Mouse (Mus musculus) neutrophil, adult 5-6 weeks (primary cell): ENCODE results near the gene Phldb2. TPM values are rescaled to one million over a fixed set of nuclear protein-coding genes. Genes with fewer than 3 reads are reported as not detected.

Experiments
- ATAC-seq: fragments of 151-379, 151-347 bp; 2 replicates; pipeline ENCODE4 v1.8.0; 2017; ENCODE audit warnings: mild to moderate bottlenecking, moderate TSS enrichment; ENCODE audit not compliant: insufficient number of reproducible peaks, poor library complexity, low FRiP score, severe bottlenecking; ENCODE audit errors: extremely low read depth
- total RNA-seq: library from RNA; stranded (forward); fragments of 200-1000 nt; gene quantifications from 2 replicates; pipeline ENCODE4 v1.2.3, GENCODE M21; 2017

The Phldb2 gene
- total RNA-seq, 1 experiment from 2014 or later: not detected

- ATAC-seq: no peak
Observed at GRCm38 (mm10) chr16:45857277-45857863, 96.0 kb downstream of the Phldb2 start.

- no peak for ATAC-seq
Observed at GRCm38 (mm10) chr16:45854499-45854898, 98.9 kb downstream of the Phldb2 start.

GRCm38 (mm10) chr16:45849045-45849444 lies 104.4 kb downstream of the Phldb2 start:
- ATAC-seq: no peak

GRCm38 (mm10) chr16:45844875-45845274 lies 108.5 kb downstream of the Phldb2 start:
- no peak for ATAC-seq

- no peak for ATAC-seq
Observed at GRCm38 (mm10) chr16:45844049-45844780, 109.2 kb downstream of the Phldb2 start.

- ATAC-seq: no peak
Observed at GRCm38 (mm10) chr16:45843351-45843891, 110.0 kb downstream of the Phldb2 start.

- ATAC-seq: no peak
Observed at GRCm38 (mm10) chr16:45842440-45842839, 111.0 kb downstream of the Phldb2 start.

GRCm38 (mm10) chr16:45841806-45842205 lies 111.6 kb downstream of the Phldb2 start:
- no peak for ATAC-seq

DNA sequence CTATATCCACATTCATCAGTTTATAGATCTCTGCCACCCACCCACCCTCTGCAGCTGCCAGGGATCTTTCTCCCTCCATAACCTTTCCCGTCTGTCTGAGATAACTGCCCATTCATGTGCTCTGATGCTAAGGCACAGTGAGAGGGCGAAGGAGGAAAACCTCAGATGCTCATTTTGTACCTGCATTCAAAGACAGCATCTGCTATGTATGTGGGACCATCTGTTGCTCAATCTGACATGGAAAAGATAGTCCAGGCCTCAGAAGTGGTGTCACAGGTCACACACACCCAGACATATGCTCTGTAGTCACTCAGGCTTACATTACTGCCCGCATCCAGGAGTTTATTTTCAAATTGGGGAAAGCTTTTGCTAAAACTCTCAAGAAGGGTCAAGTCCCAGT lies 112.4 kb downstream of the Phldb2 start:
- ATAC-seq: no peak

DNA sequence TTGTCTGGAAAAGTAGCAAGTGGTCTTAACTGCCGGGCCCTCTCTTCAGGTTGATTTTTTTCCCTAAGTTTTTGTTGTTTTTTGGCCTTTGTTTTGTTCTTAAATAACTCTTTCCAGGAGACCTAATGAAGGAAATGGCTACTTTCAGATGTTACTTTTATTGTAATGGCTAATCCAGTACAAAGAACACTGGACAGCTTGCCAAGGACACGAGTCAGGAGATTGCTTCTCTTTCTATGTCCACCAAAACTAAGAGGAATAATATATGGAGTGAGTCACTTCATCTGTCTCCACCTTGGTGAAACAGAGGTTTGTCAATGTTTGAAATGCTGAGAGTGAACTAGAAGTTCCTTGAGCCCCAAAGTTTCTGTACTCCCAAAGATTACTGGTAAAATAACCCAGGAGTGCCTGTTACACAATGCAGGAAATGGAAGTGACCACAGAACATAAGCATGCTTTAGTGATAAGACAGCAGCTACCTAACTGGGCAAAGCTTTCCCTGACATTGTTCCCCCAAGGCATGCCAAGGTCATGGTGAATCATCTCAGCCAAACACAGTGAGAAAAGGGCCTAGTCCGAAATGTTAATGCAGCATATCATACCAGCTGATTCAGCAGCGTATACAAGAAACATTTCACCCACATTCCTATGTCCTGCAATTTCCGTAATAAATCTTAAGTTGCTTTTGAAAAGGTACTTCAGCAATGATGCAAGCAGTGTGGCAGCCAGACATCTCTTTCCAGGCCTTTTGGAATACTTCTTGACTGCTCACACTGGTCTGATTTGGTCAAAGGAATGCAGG lies 115.7 kb downstream of the Phldb2 start:
- ATAC-seq: no peak

GRCm38 (mm10) chr16:45832747-45833108 lies 120.7 kb downstream of the Phldb2 start:
- no peak for ATAC-seq

DNA sequence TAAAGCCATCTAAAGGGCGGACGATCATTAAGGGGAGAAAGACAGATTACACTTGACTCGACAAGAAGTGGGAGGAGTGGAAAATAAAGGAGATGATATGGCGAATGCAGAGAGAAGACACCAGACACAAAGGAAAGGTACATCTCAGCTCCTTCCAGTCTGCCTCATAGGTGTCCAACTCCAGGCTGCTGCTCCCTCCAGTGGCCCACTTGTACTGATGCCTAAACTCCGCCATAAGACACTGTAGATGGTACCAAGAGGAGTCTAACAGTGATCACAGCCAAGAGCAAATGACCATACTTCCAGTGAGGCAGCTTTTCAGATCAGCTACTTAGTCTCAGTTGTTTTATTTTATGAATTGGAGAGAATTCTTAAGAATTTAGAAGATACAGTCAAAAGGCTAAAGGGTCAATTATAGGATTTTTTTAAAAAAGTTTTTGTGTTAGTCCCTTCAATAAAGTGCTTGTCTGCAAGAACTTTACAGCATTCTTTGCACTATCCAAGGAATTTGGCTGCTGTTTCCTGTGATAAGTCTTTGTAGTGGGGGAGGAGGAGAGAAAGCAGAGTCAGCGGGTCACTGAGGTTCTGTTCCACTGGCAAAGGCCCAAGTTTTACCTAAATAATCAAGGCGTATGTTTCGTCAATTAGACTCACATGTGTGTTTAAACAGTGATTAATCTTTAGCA lies 121.2 kb downstream of the Phldb2 start:
- ATAC-seq: no peak

GRCm38 (mm10) chr16:45831094-45831872 lies 122.1 kb downstream of the Phldb2 start:
- no peak for ATAC-seq

- no peak for ATAC-seq
Observed at GRCm38 (mm10) chr16:45830096-45830866, 123.1 kb downstream of the Phldb2 start.

DNA sequence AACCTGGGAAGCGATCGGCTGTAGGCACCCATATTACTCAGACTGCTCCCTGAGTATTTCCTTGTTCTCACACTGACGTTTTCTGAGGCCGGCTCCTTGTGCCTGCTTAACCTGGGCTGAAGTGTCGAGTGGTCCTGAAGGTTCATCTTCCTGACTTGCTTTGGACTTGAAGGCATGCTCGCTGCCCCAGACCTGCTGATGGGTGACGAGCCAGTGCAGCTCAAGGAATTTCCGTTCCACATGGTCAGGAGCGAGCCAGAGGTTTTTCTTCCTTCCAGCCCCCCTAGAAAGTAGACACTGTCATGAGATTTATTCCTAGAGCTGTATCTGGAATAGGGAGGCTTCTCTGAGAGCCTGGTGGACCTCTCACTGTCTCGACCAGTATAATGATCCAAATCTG lies 128.1 kb downstream of the Phldb2 start:
- ATAC-seq: no peak

DNA sequence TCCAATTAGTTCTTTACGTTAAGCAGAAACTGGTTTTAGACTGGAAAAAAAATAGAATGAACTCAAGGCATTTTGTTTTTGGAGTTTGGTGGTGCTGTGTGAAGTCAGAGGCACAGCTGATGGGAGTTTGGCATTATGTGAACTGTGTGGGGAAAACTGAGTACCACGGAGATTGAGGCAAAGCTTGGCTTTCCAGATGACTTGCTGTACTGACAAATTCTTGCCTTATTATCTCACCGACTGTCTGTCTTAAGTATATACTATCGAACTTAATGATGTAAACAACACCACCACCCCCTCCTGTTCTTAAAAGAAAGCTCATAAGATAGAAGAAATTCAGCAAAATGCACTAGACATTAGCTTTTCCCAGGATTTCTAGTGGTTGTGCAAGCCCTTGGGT lies 129.4 kb downstream of the Phldb2 start:
- no peak for ATAC-seq

DNA sequence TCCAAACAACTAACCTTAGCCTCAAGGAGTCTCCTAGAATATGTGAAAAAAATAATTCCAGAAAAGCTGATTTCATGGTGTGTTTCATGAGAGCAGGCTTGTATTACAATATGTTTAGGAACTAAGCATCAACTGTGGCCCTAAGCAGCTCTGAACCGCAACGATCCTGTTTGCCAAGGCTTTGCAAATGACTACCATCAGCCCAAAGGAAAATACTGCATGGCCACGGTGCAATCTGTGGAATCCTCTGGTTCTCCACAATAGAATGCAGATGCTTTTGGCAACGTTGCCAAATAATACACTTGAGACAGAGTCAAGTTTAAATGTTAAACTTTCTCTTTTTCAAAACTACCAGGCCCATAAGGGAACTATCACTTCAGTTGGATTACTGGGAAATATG lies 133.5 kb downstream of the Phldb2 start:
- no peak for ATAC-seq

GRCm38 (mm10) chr16:45817795-45818194 lies 135.6 kb downstream of the Phldb2 start:
- no peak for ATAC-seq
